Mouse (Mus musculus): Measurements from ENCODE around the gene Dis3. TPM values are rescaled to one million over a fixed set of nuclear protein-coding genes. Genes with fewer than 3 reads are reported as not detected.

Gene Dis3
- total and polyA plus RNA-seq, 3 experiments: 33.9 to 92.6 (median 69.4) TPM

- no peaks in the 10 kb centered on the region for H3K27me3 ChIP-seq (replicated peaks)
- DNase-seq (ENCODE audit: extremely low read depth): no peak
- no peak overlapping the region for H3K27ac ChIP-seq (ENCODE audit: insufficient read depth, low read depth)
- in situ Hi-C loops (cut with MboI; ENCODE audit: low pct_ligation_motif_present, low pct_unique_long_range_greater_than_20kb, low sequenced_read_pairs): no loop called here
- TF ChIP-seq TBP (conservative IDR thresholded peaks at IDR 0.05; ENCODE audit: low read depth, low read length) (no peak), RCOR1 (conservative IDR thresholded peaks at IDR 0.05; ENCODE audit: low read depth, low read length) (no peak), NELFE (IDR thresholded peaks at IDR 0.05; ENCODE audit: low read depth, low read length) (no peak), MEF2A (IDR thresholded peaks at IDR 0.05; ENCODE audit: borderline replicate concordance, low read depth, low read length) (no peak), MXI1 (IDR thresholded peaks at IDR 0.05; ENCODE audit: low read depth, low read length) (no peak), UBTF (IDR thresholded peaks at IDR 0.05; ENCODE audit: low read depth, low read length) (no peak), JUND (conservative IDR thresholded peaks at IDR 0.05; ENCODE audit: low read depth, low read length) (no peak)
- no peak overlapping the region for H3K9ac ChIP-seq (ENCODE audit: insufficient read depth, low read depth)
- H3K4me3 ChIP-seq (replicated peaks in 1 of 3; ENCODE audit: low read depth in 2 of 3, low read length in 2 of 3, poor library complexity in 1 of 3): no peak overlapping the region
- peaks cover 45 to 90% of the 10 kb centered on the region in 2 experiments for H3K36me3 ChIP-seq (replicated peaks in 1 of 2; ENCODE audit: control insufficient read depth in 1 of 2, insufficient read depth in 1 of 2, low read length in 1 of 2)
- H3K9me3 ChIP-seq (replicated peaks; ENCODE audit: low read length): no peaks in the 10 kb centered on the region
- H3K4me2 ChIP-seq (ENCODE audit: insufficient read depth, low read depth, poor library complexity, severe bottlenecking): no peak overlapping the region
- H3K4me1 ChIP-seq (ENCODE audit: control insufficient read depth in 1 of 2, insufficient read depth in 2 of 2): no peaks in the 10 kb centered on the region
- H3K79me2 ChIP-seq (replicated peaks; ENCODE audit: control insufficient read depth, extremely low read depth, insufficient read depth, poor library complexity, severe bottlenecking): 0 out of 2 replicates have a peak, but pooled peaks cover 5% of the 10 kb centered on the region
- dilution Hi-C loops (cut with MboI; ENCODE audit: extremely low pct_ligation_motif_present, extremely low pct_unique_long_range_greater_than_20kb, low sequenced_read_pairs): no loop called here
Measured at GRCm38 (mm10) chr14:99071146-99071545, 28.4 kb downstream of the Dis3 start.

- Histone ChIP-seq H3K4me2 (ENCODE audit: insufficient read depth, low read depth, poor library complexity, severe bottlenecking) (no peak overlapping the region), H3K79me2 (replicated peaks; ENCODE audit: control insufficient read depth, extremely low read depth, insufficient read depth, poor library complexity, severe bottlenecking) (no peaks in the 10 kb centered on the region; the same call in 1 of the 2 replicates), H3K9me3 (replicated peaks; ENCODE audit: low read length) (no peaks in the 10 kb centered on the region), H3K9ac (ENCODE audit: insufficient read depth, low read depth) (no peak overlapping the region), H3K36me3 (replicated peaks in 1 of 2; ENCODE audit: control insufficient read depth in 1 of 2, insufficient read depth in 1 of 2, low read length in 1 of 2) (peaks cover 42 to 68% of the 10 kb centered on the region in 2 experiments), H3K27me3 (replicated peaks) (no peaks in the 10 kb centered on the region), H3K27ac (ENCODE audit: insufficient read depth, low read depth) (no peak overlapping the region), H3K4me1 (ENCODE audit: control insufficient read depth in 1 of 2, insufficient read depth in 2 of 2) (no peaks in the 10 kb centered on the region), H3K4me3 (replicated peaks in 1 of 3; ENCODE audit: low read depth in 2 of 3, low read length in 2 of 3, poor library complexity in 1 of 3) (no peak overlapping the region)
- DNase-seq (ENCODE audit: extremely low read depth): no peak
- TF ChIP-seq USF2 (conservative IDR thresholded peaks at IDR 0.05; ENCODE audit: low read depth, low read length) (no peak), GABPA (IDR thresholded peaks at IDR 0.05; ENCODE audit: insufficient replicate concordance, low read depth, low read length) (no peak), JUN (IDR thresholded peaks at IDR 0.05; ENCODE audit: insufficient read depth, low read depth, low read length) (no peak), USF1 (IDR thresholded peaks at IDR 0.05; ENCODE audit: low read depth, low read length) (no peak), NELFE (IDR thresholded peaks at IDR 0.05; ENCODE audit: low read depth, low read length) (no peak), BHLHE40 (IDR thresholded peaks at IDR 0.05; ENCODE audit: low read depth, low read length) (no peak), ZC3H11A (IDR thresholded peaks at IDR 0.05; ENCODE audit: low read depth, low read length) (no peak), UBTF (IDR thresholded peaks at IDR 0.05; ENCODE audit: low read depth, low read length) (no peak), ZKSCAN1 (IDR thresholded peaks at IDR 0.05; ENCODE audit: borderline replicate concordance, low read depth, low read length) (no peak), ETS1 (conservative IDR thresholded peaks at IDR 0.05; ENCODE audit: low read depth, low read length) (no peak), CTCF (conservative IDR thresholded peaks at IDR 0.05 in 1 of 2, IDR thresholded peaks at IDR 0.05 in 1 of 2; ENCODE audit: low read depth in 2 of 2, low read length in 2 of 2) (no peak), NRF1 (IDR thresholded peaks at IDR 0.05; ENCODE audit: low read depth, low read length) (no peak), CHD2 (IDR thresholded peaks at IDR 0.05; ENCODE audit: low read length) (no peak), PAX5 (IDR thresholded peaks at IDR 0.05; ENCODE audit: low read length) (no peak), MEF2A (IDR thresholded peaks at IDR 0.05; ENCODE audit: borderline replicate concordance, low read depth, low read length) (no peak), MXI1 (IDR thresholded peaks at IDR 0.05; ENCODE audit: low read depth, low read length) (no peak), KAT2A (IDR thresholded peaks at IDR 0.05; ENCODE audit: insufficient replicate concordance, low read length) (no peak), MYC (IDR thresholded peaks at IDR 0.05; ENCODE audit: low read depth, low read length) (no peak), CHD1 (IDR thresholded peaks at IDR 0.05; ENCODE audit: low read depth, low read length) (no peak), MAX (IDR thresholded peaks at IDR 0.05; ENCODE audit: low read length) (no peak)
- dilution Hi-C loops (cut with MboI; ENCODE audit: extremely low pct_ligation_motif_present, extremely low pct_unique_long_range_greater_than_20kb, low sequenced_read_pairs): no loop called here
- in situ Hi-C loops (cut with MboI; ENCODE audit: low pct_ligation_motif_present, low pct_unique_long_range_greater_than_20kb, low sequenced_read_pairs): no loop called here
Measured at GRCm38 (mm10) chr14:99063091-99063490, 36.5 kb downstream of the Dis3 start.
